Mouse (Mus musculus) mouse trophoblast stem cell (cell line): ENCODE results near the gene Pabpn1l.
"Not testable (repeated sequence)": the region's sequence is repeated elsewhere in the genome, so short reads cannot be mapped to it uniquely, and the experiment has no call there.

Source experiments
- in situ Hi-C, 2 experiments: fragments of 300-500 bp; cut with MseI, MboI; formaldehyde crosslinking; loops; 2 replicates in 1 of 2; 3 replicates in 1 of 2; pipeline ENCODE4 v1.15.1; 2025

The Pabpn1l gene

DNA sequence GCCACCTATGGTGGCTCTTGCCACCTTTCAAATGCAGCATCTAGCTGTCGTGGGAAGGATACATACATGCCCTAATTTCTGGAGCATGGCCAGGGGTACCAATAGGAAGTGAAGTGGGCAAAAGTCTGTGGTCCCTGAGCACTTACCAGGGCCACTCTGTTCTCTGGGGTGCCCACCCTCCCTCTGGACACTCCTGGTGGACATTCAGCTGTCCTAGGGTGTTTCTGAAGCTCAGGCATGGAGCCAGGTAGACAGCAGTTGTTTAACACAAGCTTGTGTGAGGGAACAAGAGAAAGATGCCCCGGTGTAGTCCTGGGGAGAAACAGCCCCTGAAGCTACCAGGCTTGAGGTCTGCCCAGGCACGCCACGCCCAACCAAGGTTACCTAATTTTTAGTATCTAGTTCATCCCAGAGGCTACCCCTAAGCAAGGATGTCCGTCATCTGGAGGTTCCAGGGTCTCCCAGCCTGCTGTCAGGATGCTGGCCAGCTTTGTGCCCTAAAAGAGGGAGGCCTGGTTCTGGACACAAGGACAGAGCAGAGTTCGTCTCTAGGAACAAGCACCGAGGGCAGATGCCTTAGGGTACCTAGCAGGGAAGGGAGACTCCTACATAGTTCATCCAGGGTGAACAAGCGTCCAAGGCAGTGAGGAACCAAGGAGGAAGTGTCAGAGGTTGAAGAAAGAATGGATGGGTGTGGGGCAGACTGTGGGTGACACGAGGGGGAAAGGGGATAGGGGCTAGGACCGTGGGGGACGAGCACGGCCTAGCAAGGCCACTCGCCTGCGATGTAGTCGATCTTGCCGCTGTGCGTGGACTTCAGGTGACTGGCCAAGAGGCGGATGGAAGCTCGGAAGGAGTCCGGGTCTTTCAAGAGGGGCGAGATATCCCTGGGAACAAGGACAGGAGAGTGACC, 46.5 kb downstream of the Pabpn1l start:
- in situ Hi-C loops = no loop called here

DNA sequence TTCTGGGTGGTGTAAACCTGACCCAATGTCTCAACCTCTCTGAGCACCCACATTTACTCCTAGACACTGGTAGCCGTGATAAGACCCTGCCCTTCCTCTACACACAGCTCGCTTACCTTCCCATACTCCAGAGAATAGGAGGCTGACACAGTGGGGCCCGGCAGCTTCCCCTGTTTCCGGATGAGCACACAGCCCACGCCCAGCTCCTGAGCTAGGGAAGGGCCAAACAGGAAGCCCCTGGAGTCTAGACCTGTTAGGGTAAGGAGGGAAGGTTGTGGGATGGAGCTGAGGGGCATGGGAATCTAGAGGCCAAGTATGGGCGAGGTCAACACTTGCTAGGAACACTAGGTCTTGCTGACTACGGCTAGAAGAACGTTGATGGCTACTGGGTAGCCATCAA, 47.3 kb downstream of the Pabpn1l start:
- in situ Hi-C loops = no loop called here

DNA sequence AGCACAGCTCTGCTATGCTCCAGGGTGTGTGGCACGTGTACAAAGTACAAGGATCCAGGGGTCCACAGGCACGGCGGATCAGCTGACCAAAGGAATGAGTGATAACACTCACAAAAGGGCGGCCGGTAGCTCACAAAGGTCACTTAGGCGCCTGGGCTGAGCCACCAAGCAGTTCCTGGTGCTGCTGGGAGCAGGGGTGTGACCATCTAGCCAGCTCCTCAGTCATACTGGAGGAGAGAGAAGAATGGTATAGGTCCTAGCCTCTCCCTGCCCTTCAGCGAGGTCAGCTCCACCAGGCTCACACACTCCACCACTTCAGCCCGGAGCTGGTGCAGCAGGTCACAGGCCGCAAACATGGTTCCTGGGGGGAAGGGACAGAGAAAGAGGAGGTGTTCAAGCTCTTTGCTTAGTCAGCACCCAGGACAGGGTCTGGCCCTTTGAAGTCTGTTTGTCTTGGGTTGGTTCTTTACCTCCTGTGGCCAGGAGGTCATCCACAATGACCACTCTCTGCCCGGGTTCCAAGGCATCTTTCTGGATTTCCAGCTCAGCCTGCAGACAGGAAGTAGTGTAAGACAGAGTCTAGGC, 47.8 kb downstream of the Pabpn1l start:
- in situ Hi-C loops = no loop called here

DNA sequence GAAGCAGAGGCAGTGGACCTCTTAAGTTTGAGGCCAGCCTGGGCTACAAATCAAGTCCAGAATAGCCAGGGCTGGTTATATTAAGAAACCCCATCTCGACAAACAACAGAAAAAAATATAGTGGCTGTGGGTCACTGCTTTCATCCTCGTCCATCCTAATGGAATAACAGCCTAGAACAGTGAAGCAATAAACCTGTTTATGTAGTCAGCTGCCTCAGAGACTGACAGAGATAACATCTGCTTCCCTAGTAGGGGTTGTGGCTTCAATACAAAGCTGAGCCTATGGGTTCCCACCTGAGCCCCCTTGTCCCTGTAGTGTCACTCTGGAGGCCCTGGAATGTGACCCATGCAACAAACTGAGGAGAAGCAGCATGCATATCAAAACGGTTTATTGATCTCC, 48.3 kb downstream of the Pabpn1l start:
- in situ Hi-C loops = no loop called here

DNA sequence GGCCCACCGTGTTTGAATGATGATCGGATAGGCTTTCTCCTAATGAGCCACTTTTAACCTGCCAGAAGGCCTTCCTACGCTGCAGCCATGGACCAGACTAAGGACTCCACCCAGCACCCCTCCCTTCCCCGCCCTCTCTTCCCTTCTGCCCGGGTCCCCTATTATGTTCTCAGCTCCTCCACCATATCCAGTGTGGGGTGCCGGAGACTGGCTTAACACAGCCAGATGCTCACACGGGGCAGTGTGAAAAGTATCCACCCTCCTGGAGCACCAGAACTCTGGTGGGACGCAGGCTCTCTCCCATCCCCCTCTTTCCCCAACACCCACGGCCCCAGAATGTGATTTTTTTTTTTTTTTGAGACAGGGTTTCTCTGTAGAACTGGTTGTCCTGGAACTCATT, 49.0 kb downstream of the Pabpn1l start:
- in situ Hi-C loops = no loop called here

DNA sequence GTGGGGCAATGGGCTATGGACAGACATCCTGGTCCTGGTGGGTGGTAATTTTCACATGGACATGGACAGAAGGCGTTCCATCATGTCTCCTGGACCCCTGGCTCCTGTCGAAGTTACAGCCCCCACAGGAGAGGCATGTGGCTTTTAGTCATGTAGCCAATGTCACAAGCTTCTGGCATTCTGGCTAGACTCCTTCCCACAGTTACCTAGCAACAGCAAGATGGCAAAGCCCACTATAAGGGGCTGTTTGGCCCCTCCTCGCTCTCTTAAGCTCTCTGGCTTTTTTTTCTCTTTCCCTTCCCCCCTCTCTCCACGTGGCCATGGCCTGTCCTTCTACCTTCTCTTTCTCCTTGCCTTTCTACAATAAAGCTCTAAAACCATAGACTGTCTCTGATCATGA, 49.4 kb downstream of the Pabpn1l start:
- in situ Hi-C loops = not testable (repeated sequence)

DNA sequence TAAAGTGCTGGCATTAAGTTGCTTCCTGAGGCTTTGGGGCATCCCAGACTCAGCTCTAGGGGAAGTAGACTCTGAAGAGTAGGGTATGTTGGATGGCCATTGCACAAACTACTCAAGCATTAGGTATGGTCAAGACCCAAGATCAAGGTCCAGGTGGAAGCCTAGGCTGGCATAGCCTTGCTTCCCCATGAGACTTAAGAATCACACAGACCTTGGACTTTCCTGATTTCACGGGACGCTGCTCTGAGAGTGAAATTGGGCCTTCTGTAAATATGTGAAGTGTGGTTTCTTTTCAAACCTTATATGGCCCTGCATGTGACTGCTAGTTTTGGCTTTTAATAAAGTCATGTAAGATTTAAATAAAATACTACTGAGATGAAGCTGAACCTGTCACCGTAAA, 49.8 kb downstream of the Pabpn1l start:
- in situ Hi-C loops = no loop called here

DNA sequence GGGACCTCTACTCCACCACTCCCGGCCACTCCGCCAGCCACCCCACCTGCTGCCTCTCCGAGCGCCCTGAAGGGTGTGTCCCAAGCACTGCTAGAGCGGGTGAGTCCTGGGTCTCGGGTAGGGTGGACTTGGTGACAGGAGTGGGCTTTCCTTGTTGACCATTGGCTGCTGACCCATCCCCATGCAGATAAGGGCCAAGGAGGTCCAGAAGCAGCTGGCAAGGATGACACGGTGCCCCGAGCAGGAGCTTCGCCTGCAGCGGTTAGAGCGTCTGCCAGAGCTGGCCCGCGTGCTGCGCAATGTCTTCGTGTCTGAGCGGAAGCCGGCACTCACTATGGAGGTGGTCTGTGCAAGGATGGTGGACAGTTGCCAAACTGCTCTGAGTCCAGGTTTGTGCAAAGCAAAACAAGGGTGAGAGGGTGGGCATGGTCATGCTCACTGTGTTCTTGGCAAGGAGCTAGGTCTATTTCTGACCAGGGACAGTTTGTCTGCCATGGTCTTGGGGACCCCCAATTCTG, 50.7 kb downstream of the Pabpn1l start:
- in situ Hi-C loops = no loop called here

DNA sequence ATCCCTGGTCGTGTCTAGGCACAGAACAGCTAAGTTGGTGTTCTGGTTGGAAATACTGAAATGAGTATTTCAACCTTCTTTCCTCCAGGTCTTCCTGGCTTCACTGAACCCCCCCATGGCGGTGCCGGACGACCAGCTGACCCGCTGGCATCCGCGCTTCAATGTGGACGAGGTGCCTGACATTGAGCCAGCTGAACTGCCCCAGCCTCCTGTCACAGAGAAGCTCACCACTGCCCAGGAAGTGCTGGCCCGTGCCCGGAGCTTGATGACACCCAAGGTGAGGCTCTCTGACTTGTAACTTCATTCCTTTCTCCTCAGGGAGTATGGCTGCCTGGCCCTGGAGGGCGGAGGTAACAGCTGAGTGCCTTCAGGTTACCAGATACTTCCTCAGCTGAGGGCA, 51.4 kb downstream of the Pabpn1l start:
- in situ Hi-C loops = no loop called here

DNA sequence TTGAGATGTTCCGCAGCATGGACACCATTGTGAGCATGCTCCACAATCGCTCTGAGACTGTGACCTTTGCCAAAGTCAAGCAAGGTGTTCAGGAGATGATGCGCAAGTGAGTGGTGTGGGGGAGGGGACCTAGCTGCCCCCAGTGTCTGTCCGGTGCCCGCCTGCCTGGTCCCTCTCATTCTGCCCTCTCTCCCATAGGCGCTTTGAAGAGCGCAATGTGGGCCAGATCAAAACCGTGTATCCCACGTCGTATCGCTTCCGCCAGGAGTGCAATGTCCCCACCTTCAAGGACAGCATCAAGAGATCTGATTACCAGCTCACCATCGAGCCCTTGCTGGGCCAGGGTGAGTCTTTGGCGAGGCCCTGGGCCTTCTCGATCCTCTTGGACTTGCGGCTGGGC, 52.5 kb downstream of the Pabpn1l start:
- in situ Hi-C loops = no loop called here
